Mouse (Mus musculus): ENCODE measurements around the gene Hdac4. TPM values are rescaled to one million over a fixed set of nuclear protein-coding genes. Genes with fewer than 3 reads are reported as not detected.

Gene Hdac4
- polyA plus RNA-seq, 1 experiment, result 14.3 TPM

GRCm38 (mm10) chr1:92086841-92087240 is 108.7 kb downstream of the Hdac4 start:
- H3K27ac ChIP-seq (ENCODE audit: control insufficient read depth, insufficient read depth, low read depth, low read length), result no peak overlapping the region
- H3K4me1 ChIP-seq (ENCODE audit: control insufficient read depth, insufficient read depth, low read length), result no peaks in the 10 kb centered on the region; the same call in 1 of the 2 replicates
- H3K27me3 ChIP-seq (ENCODE audit: control insufficient read depth, insufficient read depth, low read length), result no peaks in the 10 kb centered on the region
- no peak for TF ChIP-seq POLR2A (IDR thresholded peaks at IDR 0.05; ENCODE audit: control insufficient read depth, low read depth, low read length)
- H3K4me3 ChIP-seq (ENCODE audit: control insufficient read depth, low read depth, low read length), result no peak overlapping the region
- H3K36me3 ChIP-seq (ENCODE audit: control insufficient read depth, insufficient read depth, low read length), result no peaks in the 10 kb centered on the region

- H3K27ac ChIP-seq (ENCODE audit: control insufficient read depth, insufficient read depth, low read depth, low read length), result no peak overlapping the region
- H3K4me1 ChIP-seq (ENCODE audit: control insufficient read depth, insufficient read depth, low read length), result no peaks in the 10 kb centered on the region; the same call in 1 of the 2 replicates
- TF ChIP-seq POLR2A (IDR thresholded peaks at IDR 0.05; ENCODE audit: control insufficient read depth, low read depth, low read length) (no peak), CTCF (IDR thresholded peaks at IDR 0.05; ENCODE audit: control insufficient read depth, insufficient read depth, insufficient replicate concordance, low read depth, low read length) (no peak)
- H3K27me3 ChIP-seq (ENCODE audit: control insufficient read depth, insufficient read depth, low read length), result no peaks in the 10 kb centered on the region
- no peaks in the 10 kb centered on the region for H3K36me3 ChIP-seq (ENCODE audit: control insufficient read depth, insufficient read depth, low read length)
- no peak overlapping the region for H3K4me3 ChIP-seq (ENCODE audit: control insufficient read depth, low read depth, low read length)
Observed at GRCm38 (mm10) chr1:92086277-92086813, 109.2 kb downstream of the Hdac4 start.

- TF ChIP-seq CTCF (IDR thresholded peaks at IDR 0.05; ENCODE audit: control insufficient read depth, insufficient read depth, insufficient replicate concordance, low read depth, low read length) (no peak), POLR2A (IDR thresholded peaks at IDR 0.05; ENCODE audit: control insufficient read depth, low read depth, low read length) (no peak)
- no peaks in the 10 kb centered on the region; the same call in 1 of the 2 replicates for H3K4me1 ChIP-seq (ENCODE audit: control insufficient read depth, insufficient read depth, low read length)
- no peak overlapping the region for H3K4me3 ChIP-seq (ENCODE audit: control insufficient read depth, low read depth, low read length)
Observed at GRCm38 (mm10) chr1:92084738-92085137, 110.8 kb downstream of the Hdac4 start.

GRCm38 (mm10) chr1:92084004-92084403 is 111.5 kb downstream of the Hdac4 start:
- Histone ChIP-seq H3K27ac (ENCODE audit: control insufficient read depth, insufficient read depth, low read depth, low read length) (no peak overlapping the region), H3K36me3 (ENCODE audit: control insufficient read depth, insufficient read depth, low read length) (no peaks in the 10 kb centered on the region), H3K4me1 (ENCODE audit: control insufficient read depth, insufficient read depth, low read length) (no peaks in the 10 kb centered on the region; the same call in 1 of the 2 replicates), H3K4me3 (ENCODE audit: control insufficient read depth, low read depth, low read length) (no peak overlapping the region), H3K27me3 (ENCODE audit: control insufficient read depth, insufficient read depth, low read length) (no peaks in the 10 kb centered on the region)
- TF ChIP-seq POLR2A (IDR thresholded peaks at IDR 0.05; ENCODE audit: control insufficient read depth, low read depth, low read length) (no peak), CTCF (IDR thresholded peaks at IDR 0.05; ENCODE audit: control insufficient read depth, insufficient read depth, insufficient replicate concordance, low read depth, low read length) (no peak)

More at GRCm38 (mm10) chr1:92084738-92085137, 110.8 kb downstream of the Hdac4 start:
- Histone ChIP-seq H3K27ac (ENCODE audit: control insufficient read depth, insufficient read depth, low read depth, low read length) (no peak overlapping the region), H3K27me3 (ENCODE audit: control insufficient read depth, insufficient read depth, low read length) (no peaks in the 10 kb centered on the region), H3K36me3 (ENCODE audit: control insufficient read depth, insufficient read depth, low read length) (no peaks in the 10 kb centered on the region)

- H3K4me1 ChIP-seq (ENCODE audit: control insufficient read depth, insufficient read depth, low read length), result no peaks in the 10 kb centered on the region; the same call in 1 of the 2 replicates
- H3K27me3 ChIP-seq (ENCODE audit: control insufficient read depth, insufficient read depth, low read length), result no peaks in the 10 kb centered on the region
Observed at GRCm38 (mm10) chr1:92082837-92083541, 112.5 kb downstream of the Hdac4 start.

GRCm38 (mm10) chr1:92082156-92082836 is 113.2 kb downstream of the Hdac4 start:
- Histone ChIP-seq H3K27ac (ENCODE audit: control insufficient read depth, insufficient read depth, low read depth, low read length) (no peak overlapping the region), H3K36me3 (ENCODE audit: control insufficient read depth, insufficient read depth, low read length) (no peaks in the 10 kb centered on the region), H3K27me3 (ENCODE audit: control insufficient read depth, insufficient read depth, low read length) (no peaks in the 10 kb centered on the region), H3K4me1 (ENCODE audit: control insufficient read depth, insufficient read depth, low read length) (no peaks in the 10 kb centered on the region; the same call in 1 of the 2 replicates), H3K4me3 (ENCODE audit: control insufficient read depth, low read depth, low read length) (no peak overlapping the region)
- TF ChIP-seq POLR2A (IDR thresholded peaks at IDR 0.05; ENCODE audit: control insufficient read depth, low read depth, low read length) (no peak), CTCF (IDR thresholded peaks at IDR 0.05; ENCODE audit: control insufficient read depth, insufficient read depth, insufficient replicate concordance, low read depth, low read length) (no peak)

More at GRCm38 (mm10) chr1:92082837-92083541, 112.5 kb downstream of the Hdac4 start:
- H3K36me3 ChIP-seq (ENCODE audit: control insufficient read depth, insufficient read depth, low read length), result no peaks in the 10 kb centered on the region
- no peak overlapping the region for H3K27ac ChIP-seq (ENCODE audit: control insufficient read depth, insufficient read depth, low read depth, low read length)
- H3K4me3 ChIP-seq (ENCODE audit: control insufficient read depth, low read depth, low read length), result no peak overlapping the region
- TF ChIP-seq CTCF (IDR thresholded peaks at IDR 0.05; ENCODE audit: control insufficient read depth, insufficient read depth, insufficient replicate concordance, low read depth, low read length), result no peak
- TF ChIP-seq POLR2A (IDR thresholded peaks at IDR 0.05; ENCODE audit: control insufficient read depth, low read depth, low read length), result no peak

- TF ChIP-seq CTCF (IDR thresholded peaks at IDR 0.05; ENCODE audit: control insufficient read depth, insufficient read depth, insufficient replicate concordance, low read depth, low read length) (no peak), POLR2A (IDR thresholded peaks at IDR 0.05; ENCODE audit: control insufficient read depth, low read depth, low read length) (no peak)
- no peak overlapping the region for H3K27ac ChIP-seq (ENCODE audit: control insufficient read depth, insufficient read depth, low read depth, low read length)
- no peaks in the 10 kb centered on the region for H3K36me3 ChIP-seq (ENCODE audit: control insufficient read depth, insufficient read depth, low read length)
- H3K4me1 ChIP-seq (ENCODE audit: control insufficient read depth, insufficient read depth, low read length), result no peaks in the 10 kb centered on the region; the same call in 1 of the 2 replicates
- no peaks in the 10 kb centered on the region for H3K27me3 ChIP-seq (ENCODE audit: control insufficient read depth, insufficient read depth, low read length)
- no peak overlapping the region for H3K4me3 ChIP-seq (ENCODE audit: control insufficient read depth, low read depth, low read length)
Observed at GRCm38 (mm10) chr1:92079982-92080537, 115.4 kb downstream of the Hdac4 start.

Data from testis, adult 2 months (tissue).